Mouse (Mus musculus) mature B cell (primary cell): ENCODE results near the gene Tpd52l1.
"Not testable (repeated sequence)": the region's sequence is repeated elsewhere in the genome, so short reads cannot be mapped to it uniquely, and the experiment has no call there.

ENCODE experiments used
- in situ Hi-C: fragments of 300-500 bp; cut with MboI; formaldehyde crosslinking; loops from 2 replicates; pipeline ENCODE4 v1.14.3; 2019

Tpd52l1 gene

GRCm38 (mm10) chr10:31445291-31446124 lies at the start of gene Tpd52l1:
Tpd52l1 (minus strand) TSS chr10:31445958.
- in situ Hi-C loops, result no loop called here

- in situ Hi-C loops, result no loop called here
Observed at GRCm38 (mm10) chr10:31494296-31494695, 48.5 kb upstream of the Tpd52l1 start.

GRCm38 (mm10) chr10:31467043-31467898 lies 21.5 kb upstream of the Tpd52l1 start:
- in situ Hi-C loops, result no loop called here

GRCm38 (mm10) chr10:31465840-31466541 lies 20.2 kb upstream of the Tpd52l1 start:
- in situ Hi-C loops, result no loop called here

GRCm38 (mm10) chr10:31465424-31465823 lies 19.7 kb upstream of the Tpd52l1 start:
- in situ Hi-C loops, result no loop called here

- in situ Hi-C loops, result no loop called here
Observed at GRCm38 (mm10) chr10:31463044-31463443, 17.3 kb upstream of the Tpd52l1 start.

GRCm38 (mm10) chr10:31456806-31457205 lies 11.0 kb upstream of the Tpd52l1 start:
- in situ Hi-C loops, result no loop called here

GRCm38 (mm10) chr10:31447083-31447482 lies 1.3 kb upstream of the Tpd52l1 start:
- in situ Hi-C loops, result no loop called here

- in situ Hi-C loops, result no loop called here
Observed at GRCm38 (mm10) chr10:31444206-31444605, 1.6 kb downstream of the Tpd52l1 start.

- in situ Hi-C loops, result no loop called here
Observed at GRCm38 (mm10) chr10:31441491-31441890, 4.3 kb downstream of the Tpd52l1 start.

- in situ Hi-C loops, result no loop called here
Observed at GRCm38 (mm10) chr10:31436047-31436446, 9.7 kb downstream of the Tpd52l1 start.

GRCm38 (mm10) chr10:31417956-31418355 lies 27.8 kb downstream of the Tpd52l1 start:
- in situ Hi-C loops, result no loop called here

- in situ Hi-C loops, result no loop called here
Observed at GRCm38 (mm10) chr10:31392990-31393389, 52.8 kb downstream of the Tpd52l1 start.

- in situ Hi-C loops, result no loop called here
Observed at GRCm38 (mm10) chr10:31390777-31391395, 54.9 kb downstream of the Tpd52l1 start.

GRCm38 (mm10) chr10:31388566-31388965 lies 57.2 kb downstream of the Tpd52l1 start:
- in situ Hi-C loops, result not testable (repeated sequence)

- in situ Hi-C loops, result not testable (repeated sequence)
Observed at GRCm38 (mm10) chr10:31370200-31370599, 75.6 kb downstream of the Tpd52l1 start.

- in situ Hi-C loops, result no loop called here
Observed at GRCm38 (mm10) chr10:31359749-31360148, 86.0 kb downstream of the Tpd52l1 start.

GRCm38 (mm10) chr10:31354886-31355461 lies 90.8 kb downstream of the Tpd52l1 start:
- in situ Hi-C loops, result no loop called here

- in situ Hi-C loops, result no loop called here
Observed at GRCm38 (mm10) chr10:31354141-31354540, 91.6 kb downstream of the Tpd52l1 start.

- in situ Hi-C loops, result no loop called here
Observed at GRCm38 (mm10) chr10:31352845-31353427, 92.8 kb downstream of the Tpd52l1 start.

GRCm38 (mm10) chr10:31351056-31351455 lies 94.7 kb downstream of the Tpd52l1 start:
- in situ Hi-C loops, result no loop called here
